Mouse (Mus musculus) intestine, embryonic 16.5 days (tissue): Measurements from ENCODE around the gene Tjp3. TPM values are rescaled to one million over a fixed set of nuclear protein-coding genes. Genes with fewer than 3 reads are reported as not detected.
"Not testable (repeated sequence)": the region's sequence is repeated elsewhere in the genome, so short reads cannot be mapped to it uniquely, and the experiment has no call there.

ENCODE experiments used
- ATAC-seq: fragments of 200-750 bp; cut with Nextera tagmentation; 2 replicates; pipeline ENCODE4 v1.8.0; 2017; ENCODE audit warnings: moderate TSS enrichment, moderate library complexity
- H3K27ac ChIP-seq: fragments of 300-500 bp; sonication (generic); 2 replicates; pipeline ENCODE4 v1.5.1; 2014; ENCODE audit warnings: mild to moderate bottlenecking, low read length
- H3K27me3 ChIP-seq: fragments of 300-500 bp; sonication (generic); replicated peaks from 2 replicates; pipeline ENCODE4 v1.6.1; 2014; ENCODE audit warnings: low read length, control low read depth, mixed read lengths; ENCODE audit not compliant: control insufficient read depth, insufficient read depth
- H3K36me3 ChIP-seq: fragments of 300-500 bp; sonication (generic); 2 replicates; pipeline ENCODE4 v1.6.1; 2014; ENCODE audit warnings: low read length, control low read depth; ENCODE audit not compliant: control insufficient read depth, insufficient read depth
- H3K4me1 ChIP-seq: fragments of 300-500 bp; sonication (generic); 2 replicates; pipeline ENCODE4 v1.6.1; 2014; ENCODE audit warnings: low read length, control low read depth, mixed read lengths; ENCODE audit not compliant: control insufficient read depth, insufficient read depth
- H3K4me2 ChIP-seq: fragments of 300-500 bp; sonication (generic); 2 replicates; pipeline ENCODE4 v1.6.1; 2014; ENCODE audit warnings: low read depth, low read length, control low read depth
- H3K4me3 ChIP-seq: fragments of 300-500 bp; sonication (generic); 2 replicates; pipeline ENCODE4 v1.5.1; 2014; ENCODE audit warnings: mild to moderate bottlenecking, low read length
- H3K9ac ChIP-seq: fragments of 300-500 bp; sonication (generic); 2 replicates; pipeline ENCODE4 v1.6.1; 2014; ENCODE audit warnings: low read depth, low read length
- H3K9me3 ChIP-seq: fragments of 300-500 bp; sonication (generic); 2 replicates; pipeline ENCODE4 v1.6.1; 2016; ENCODE audit warnings: low read length, control low read depth; ENCODE audit not compliant: control insufficient read depth
- WGBS: fragments of 180-500 bp; shearing (Covaris S2); extraction: QIAGEN DNeasy Blood & Tissue Kit; methylation state at CpG from one replicate; pipeline ENCODE4 v1.1.7; 2014; 5-methylcytosine and 5-hydroxymethylcytosine counted together
- microRNA-seq: library from miRNA; unstranded; fragments of <30 nt; microRNA quantifications from one replicate; pipeline ENCODE4, GENCODE M21; 2016
- polyA plus RNA-seq: library from polyadenylated mRNA; unstranded; fragments of >200 nt; fragmentation: Nextera tagmentation; extraction: Ambion mirVana; gene quantifications from 2 replicates; pipeline ENCODE4 v1.2.1, GENCODE M21; 2015

Gene Tjp3
- polyA plus RNA-seq, 1 experiment from 2014 or later: 53.2 TPM

GRCm38 (mm10) chr10:81233226-81233585 is 58.2 kb downstream of the Tjp3 start:
- H3K9ac ChIP-seq: peak overlapping the region; percentile 86
- H3K4me1 ChIP-seq: peaks cover 24% of the 10 kb centered on the region
- ATAC-seq: peak; percentile 72; the same call in 1 of the 2 replicates
- under 1% methylated on average over 28 of the region's 28 CpGs for WGBS
- peak overlapping the region; percentile 78 for H3K4me3 ChIP-seq
- H3K4me2 ChIP-seq: peak overlapping the region; percentile 79
- H3K27ac ChIP-seq: peak overlapping the region; percentile 77
- H3K9me3 ChIP-seq: no peaks in the 10 kb centered on the region
- no peaks in the 10 kb centered on the region for H3K36me3 ChIP-seq
- H3K27me3 ChIP-seq: peaks cover 15% of the 10 kb centered on the region

- Histone ChIP-seq H3K27ac (peak within 1 kb of the TSS; percentile 77), H3K4me2 (peak within 1 kb of the TSS; percentile 79), H3K9ac (peak within 1 kb of the TSS; percentile 86), H3K4me1 (peaks cover 24% of the 10 kb centered on the region), H3K9me3 (no peaks in the 10 kb centered on the region), H3K36me3 (no peaks in the 10 kb centered on the region), H3K4me3 (peak within 1 kb of the TSS; percentile 78), H3K27me3 (peaks cover 15% of the 10 kb centered on the region)
- WGBS: 7% methylated on average over 29 of the region's 29 CpGs
- peak; percentile 90 for ATAC-seq
Observed at GRCm38 (mm10) chr10:81232580-81233225, 58.7 kb downstream of the Tjp3 start, which contains the start of gene Zfr2. Gene Zfr2, plus strand, starts transcription at chr10:81233155.

- H3K27me3 ChIP-seq: peaks cover 15% of the 10 kb centered on the region
- no peak overlapping the region for H3K27ac ChIP-seq
- H3K9me3 ChIP-seq: no peaks in the 10 kb centered on the region
- H3K36me3 ChIP-seq: no peaks in the 10 kb centered on the region
- ATAC-seq: no peak
- WGBS: 56% methylated on average over 7 of the region's 7 CpGs
- peaks cover 24% of the 10 kb centered on the region for H3K4me1 ChIP-seq
- H3K9ac ChIP-seq: no peak overlapping the region
- no peak overlapping the region for H3K4me3 ChIP-seq
- H3K4me2 ChIP-seq: no peak overlapping the region
Observed at GRCm38 (mm10) chr10:81231436-81231835, 59.9 kb downstream of the Tjp3 start.

- H3K4me2 ChIP-seq: 0 out of 2 replicates have a peak within 1 kb of the TSS, but pooled peaks have one; percentile 9
- no peak for ATAC-seq
- no peak within 1 kb of the TSS for H3K27ac ChIP-seq
- peaks cover 24% of the 10 kb centered on the region for H3K4me1 ChIP-seq
- H3K9ac ChIP-seq: peak within 1 kb of the TSS; percentile 24; the same call in 1 of the 2 replicates
- H3K27me3 ChIP-seq: peaks cover 15% of the 10 kb centered on the region
- no peaks in the 10 kb centered on the region for H3K9me3 ChIP-seq
- WGBS: 12% methylated on average over 27 of the region's 27 CpGs
- peak within 1 kb of the TSS; percentile 15 for H3K4me3 ChIP-seq
- no peaks in the 10 kb centered on the region for H3K36me3 ChIP-seq
Observed at GRCm38 (mm10) chr10:81230438-81231332, 60.7 kb downstream of the Tjp3 start, which contains the start of gene Atcay. Gene Atcay, minus strand, starts transcription at chr10:81230833.

GRCm38 (mm10) chr10:81229735-81230437 is 61.5 kb downstream of the Tjp3 start:
- Histone ChIP-seq H3K27me3 (peaks cover 15% of the 10 kb centered on the region), H3K9me3 (no peaks in the 10 kb centered on the region), H3K27ac (no peak overlapping the region), H3K9ac (peak overlapping the region; percentile 24; the same call in 1 of the 2 replicates), H3K36me3 (no peaks in the 10 kb centered on the region), H3K4me2 (0 out of 2 replicates have a peak overlapping the region, but pooled peaks have one; percentile 9), H3K4me3 (peak overlapping the region; percentile 15), H3K4me1 (peaks cover 24% of the 10 kb centered on the region)
- WGBS: 16% methylated on average over 20 of the region's 20 CpGs
- no peak for ATAC-seq

GRCm38 (mm10) chr10:81223731-81224130 is 67.7 kb downstream of the Tjp3 start:
- H3K4me3 ChIP-seq, H3K9me3 ChIP-seq, H3K4me2 ChIP-seq, ATAC-seq, H3K27ac ChIP-seq, H3K4me1 ChIP-seq, H3K9ac ChIP-seq, H3K36me3 ChIP-seq, H3K27me3 ChIP-seq: not testable (repeated sequence)
- WGBS: 60% methylated on average over 2 of the region's 2 CpGs

Small RNA genes lying within 50 kb of the gene (microRNA-seq; reads per million reads assigned to microRNA genes)
- gene Mir3057: 10.2 reads per million, percentile 22 among the genes with 10 or more reads in this experiment

Other genes starting within 250 kb of the Tjp3 start
- gene Sgta, start 231.4 kb downstream of the Tjp3 start, polyA plus RNA-seq: 204 TPM in 2 replicates
- gene Thop1, start 221.5 kb downstream of the Tjp3 start, polyA plus RNA-seq: 48.7 and 53.8 TPM in 2 replicates
- 123 and 180 TPM in 2 replicates for gene Creb3l3, start 192.7 kb downstream of the Tjp3 start, polyA plus RNA-seq
- gene Map2k2, start 185.7 kb downstream of the Tjp3 start, polyA plus RNA-seq: 214 and 225 TPM in 2 replicates
- 46.2 and 47.4 TPM in 2 replicates for gene Zbtb7a, start 156.4 kb downstream of the Tjp3 start, polyA plus RNA-seq
- gene Pias4, start 123.7 kb downstream of the Tjp3 start, polyA plus RNA-seq: 52.5 and 54.4 TPM in 2 replicates
- gene Eef2, start 115.0 kb downstream of the Tjp3 start, polyA plus RNA-seq: 526 and 531 TPM in 2 replicates
- 15.4 and 47.6 TPM in 2 replicates for gene Dapk3, start 108.6 kb downstream of the Tjp3 start, polyA plus RNA-seq
- not detected in 2 replicates for gene 4930442H23Rik, start 107.7 kb downstream of the Tjp3 start, polyA plus RNA-seq
- gene Nmrk2, start 89.5 kb downstream of the Tjp3 start, polyA plus RNA-seq: 0.17 TPM in 1 of 2 replicates, not detected in the other
- 1.4 and 1.5 TPM in 2 replicates for gene Atcay, start 60.7 kb downstream of the Tjp3 start, polyA plus RNA-seq
- gene Zfr2, start 58.4 kb downstream of the Tjp3 start, polyA plus RNA-seq: 7.1 and 8.0 TPM in 2 replicates
- 2.0 and 2.3 TPM in 2 replicates for gene Matk, start 38.6 kb downstream of the Tjp3 start, polyA plus RNA-seq
- gene Mrpl54, start 24.6 kb downstream of the Tjp3 start, polyA plus RNA-seq: 240 and 249 TPM in 2 replicates
- 72.2 and 83.1 TPM in 2 replicates for gene Apba3, start 24.6 kb downstream of the Tjp3 start, polyA plus RNA-seq
- gene Pip5k1c, start 1.4 kb upstream of the Tjp3 start, polyA plus RNA-seq: 35.4 and 40.5 TPM in 2 replicates
- 28.7 and 29.0 TPM in 2 replicates for gene Cactin, start 29.5 kb upstream of the Tjp3 start, polyA plus RNA-seq
- 21.2 and 21.3 TPM in 2 replicates for gene Tbxa2r, start 37.1 kb upstream of the Tjp3 start, polyA plus RNA-seq
- 0.06 and 0.12 TPM in 2 replicates for gene Gipc3, start 51.7 kb upstream of the Tjp3 start, polyA plus RNA-seq
- 69.0 and 71.4 TPM in 2 replicates for gene Hmg20b, start 58.9 kb upstream of the Tjp3 start, polyA plus RNA-seq
- gene Mfsd12, start 65.9 kb upstream of the Tjp3 start, polyA plus RNA-seq: 21.6 and 32.4 TPM in 2 replicates
- 1.4 and 2.7 TPM in 2 replicates for gene 4930404N11Rik, start 74.2 kb upstream of the Tjp3 start, polyA plus RNA-seq
- 73.2 and 78.7 TPM in 2 replicates for gene Fzr1, start 86.9 kb upstream of the Tjp3 start, polyA plus RNA-seq
- gene Dohh, start 92.8 kb upstream of the Tjp3 start, polyA plus RNA-seq: 102 and 109 TPM in 2 replicates
- 2.9 and 3.7 TPM in 2 replicates for gene Gm48551, start 92.9 kb upstream of the Tjp3 start, polyA plus RNA-seq
- 0.55 and 1.8 TPM in 2 replicates for gene Gm48552, start 97.4 kb upstream of the Tjp3 start, polyA plus RNA-seq
- 426 and 504 TPM in 2 replicates for gene Smim24, start 101.5 kb upstream of the Tjp3 start, polyA plus RNA-seq
- gene Nfic, start 164.1 kb upstream of the Tjp3 start, polyA plus RNA-seq: 49.8 and 55.8 TPM in 2 replicates
- gene Celf5, start 191.1 kb upstream of the Tjp3 start, polyA plus RNA-seq: 1.4 and 1.5 TPM in 2 replicates
- 126 and 137 TPM in 2 replicates for gene Ncln, start 204.8 kb upstream of the Tjp3 start, polyA plus RNA-seq
- gene S1pr4, start 208.6 kb upstream of the Tjp3 start, polyA plus RNA-seq: 0.86 and 0.99 TPM in 2 replicates
- gene Gna15, start 232.6 kb upstream of the Tjp3 start, polyA plus RNA-seq: 1.1 and 1.5 TPM in 2 replicates